Mouse (Mus musculus) megakaryocyte, embryonic 14.5 days (primary cell): ENCODE data around the gene Psme3. TPM values are rescaled to one million over a fixed set of nuclear protein-coding genes. Genes with fewer than 3 reads are reported as not detected.
A peak's percentile ranks its signal among the peaks of the same experiment; 100 is the strongest.

Experiments
- H3K27me3 ChIP-seq: replicated peaks from 2 replicates; pipeline ENCODE3; 2012; ENCODE audit warnings: inconsistent platforms
- H3K36me3 ChIP-seq: replicated peaks from 2 replicates; pipeline ENCODE3; 2012; ENCODE audit warnings: low read length, inconsistent platforms, mixed read lengths
- H3K4me1 ChIP-seq: 2 replicates; pipeline ENCODE4 v1.6.1; 2012; ENCODE audit warnings: inconsistent platforms
- H3K4me3 ChIP-seq: replicated peaks from 2 replicates; pipeline ENCODE3; 2012; ENCODE audit warnings: moderate library complexity, mild to moderate bottlenecking, inconsistent platforms
- H3K9me3 ChIP-seq: 2 replicates; pipeline ENCODE4 v1.6.1; 2012; ENCODE audit warnings: inconsistent platforms
- FLI1 ChIP-seq: IDR thresholded peaks from 2 replicates; pipeline ENCODE4 v1.6.1; 2012; ENCODE audit warnings: low read length, inconsistent platforms, mixed read lengths
- GATA1 ChIP-seq: IDR thresholded peaks from 3 replicates; pipeline ENCODE4 v1.6.1; 2012; ENCODE audit warnings: mixed read lengths, low read length, inconsistent platforms, borderline replicate concordance
- polyA plus RNA-seq: library from polyadenylated mRNA; stranded (reverse); fragments of >175 nt; gene quantifications from 2 replicates; pipeline ENCODE4 v1.2.3, GENCODE M21; 2012; ENCODE audit warnings: low replicate concordance; ENCODE audit not compliant: insufficient read depth

Psme3 gene
- polyA plus RNA-seq, result 32.6 and 45.1 TPM in 2 replicates

GRCm38 (mm10) chr11:101315665-101316500 lies at the start of gene Psme3:
TSS of gene Psme3 (plus strand) at chr11:101316213.
- Histone ChIP-seq H3K4me3 (peak within 1 kb of the TSS; percentile 100), H3K9me3 (no peaks in the 10 kb centered on the region), H3K27me3 (no peaks in the 10 kb centered on the region), H3K36me3 (peaks cover 33% of the 10 kb centered on the region), H3K4me1 (peaks cover 36% of the 10 kb centered on the region)
- TF ChIP-seq GATA1 (no peak; the same call in 2 of the 3 replicates), FLI1 (peak; percentile 30; the same call in 1 of the 2 replicates)

DNA sequence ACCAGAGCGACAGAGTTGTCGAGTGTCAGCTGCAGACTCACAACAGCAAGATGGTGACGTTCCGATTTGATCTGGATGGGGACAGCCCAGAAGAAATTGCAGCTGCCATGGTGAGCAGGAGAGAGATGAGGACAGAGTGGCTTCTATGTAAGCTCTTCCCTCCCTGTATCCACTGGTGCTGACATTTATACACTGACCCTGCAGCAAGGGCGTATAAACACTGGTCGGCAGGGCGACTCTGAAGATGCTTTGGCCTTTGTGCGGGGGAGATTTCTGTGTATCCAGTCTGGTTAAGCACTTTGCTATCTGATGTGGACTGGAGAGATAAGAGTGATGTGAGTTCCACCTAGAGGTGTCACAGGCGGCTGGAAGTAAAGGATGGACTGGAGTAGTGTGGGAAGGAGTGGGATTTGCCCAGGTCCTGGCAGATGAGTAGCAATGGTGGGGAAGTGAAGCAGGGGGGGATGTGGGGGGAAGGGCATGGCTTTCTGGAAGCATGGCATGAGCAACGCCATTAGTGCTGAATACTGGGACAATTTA lies 46.4 kb upstream of the Psme3 start:
- Histone ChIP-seq H3K9me3 (peaks cover 13% of the 10 kb centered on the region), H3K4me1 (peaks cover 44% of the 10 kb centered on the region), H3K27me3 (peaks cover 66% of the 10 kb centered on the region), H3K36me3 (peaks cover 10% of the 10 kb centered on the region), H3K4me3 (no peak overlapping the region)
- no peak for TF ChIP-seq FLI1
- TF ChIP-seq GATA1, result no peak

DNA sequence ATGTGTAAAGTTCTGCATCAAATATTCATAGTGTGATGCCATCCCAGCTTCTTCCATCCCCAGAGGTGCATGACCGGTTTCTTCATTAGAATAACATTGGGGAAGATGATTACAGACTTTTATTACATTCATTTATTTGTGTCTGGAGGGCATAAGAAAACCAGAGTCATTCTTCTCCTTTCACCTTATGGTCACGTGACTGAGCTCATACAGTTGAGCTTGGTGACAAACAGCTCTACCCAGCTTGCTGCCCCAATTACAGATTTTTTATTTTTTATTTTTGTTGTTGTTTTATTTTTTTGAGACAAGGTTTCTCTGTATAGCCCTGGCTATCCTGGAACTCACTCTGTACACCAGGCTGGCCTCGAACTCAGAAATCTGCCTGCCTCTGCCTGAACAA lies 43.6 kb upstream of the Psme3 start:
- Histone ChIP-seq H3K36me3 (peaks cover 26% of the 10 kb centered on the region), H3K27me3 (peaks cover 44% of the 10 kb centered on the region), H3K4me3 (no peak overlapping the region), H3K9me3 (peaks cover 5% of the 10 kb centered on the region), H3K4me1 (peaks cover 63% of the 10 kb centered on the region)
- no peak for TF ChIP-seq GATA1
- TF ChIP-seq FLI1, result no peak

- Histone ChIP-seq H3K36me3 (peaks cover 29% of the 10 kb centered on the region), H3K4me3 (peak overlapping the region; percentile 18), H3K27me3 (peaks cover 24% of the 10 kb centered on the region), H3K4me1 (peaks cover 70% of the 10 kb centered on the region), H3K9me3 (no peaks in the 10 kb centered on the region)
- no peak for TF ChIP-seq FLI1
Measured at GRCm38 (mm10) chr11:101275309-101275708, 40.7 kb upstream of the Psme3 start.

GRCm38 (mm10) chr11:101276319-101277070 lies 39.5 kb upstream of the Psme3 start:
- TF ChIP-seq FLI1 (no peak), GATA1 (no peak)
- H3K9me3 ChIP-seq, result no peaks in the 10 kb centered on the region
- peaks cover 58% of the 10 kb centered on the region for H3K4me1 ChIP-seq
- peaks cover 20% of the 10 kb centered on the region for H3K27me3 ChIP-seq
- H3K4me3 ChIP-seq, result no peak overlapping the region
- H3K36me3 ChIP-seq, result peaks cover 29% of the 10 kb centered on the region

DNA sequence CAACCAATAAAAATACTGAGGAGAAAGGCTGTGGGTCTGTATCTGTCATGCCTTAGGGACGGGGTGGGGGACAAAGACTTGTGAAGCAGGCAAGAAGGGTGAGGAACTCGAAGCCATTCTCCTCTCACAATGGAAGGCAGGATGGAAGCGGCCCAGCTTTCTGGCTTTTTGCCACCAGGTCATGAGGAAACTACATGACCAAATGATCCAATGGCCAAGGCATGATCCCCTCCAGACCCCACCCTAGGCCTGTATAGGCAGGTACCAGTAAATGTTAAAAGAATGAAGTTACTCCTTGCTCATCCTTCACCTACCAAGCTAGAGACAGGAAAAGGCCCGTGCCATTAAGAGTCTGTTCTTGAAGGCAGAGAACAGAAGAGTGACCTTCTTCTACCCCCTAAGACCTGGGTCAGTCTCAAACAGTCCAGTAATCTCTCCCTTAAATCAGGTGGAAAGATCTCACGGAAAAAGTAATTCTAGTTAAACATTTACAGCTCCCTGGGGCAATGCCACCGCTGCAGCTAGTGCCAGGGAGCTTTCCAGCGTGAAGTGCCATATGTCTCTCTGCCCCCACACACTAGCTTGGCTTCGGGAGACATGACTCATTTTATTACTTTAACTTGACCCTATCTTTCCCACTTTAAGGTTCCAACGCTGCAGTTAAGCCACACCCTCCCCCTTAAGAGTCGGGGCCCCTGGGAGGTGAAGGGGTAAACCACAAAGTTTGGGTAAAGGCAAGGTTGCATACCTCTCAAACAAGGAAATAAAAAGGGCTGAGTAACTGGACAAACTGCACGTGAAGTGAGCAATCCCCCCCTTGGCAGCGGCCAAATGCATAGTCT lies 38.4 kb upstream of the Psme3 start:
- peaks cover 57% of the 10 kb centered on the region for H3K4me1 ChIP-seq
- no peaks in the 10 kb centered on the region for H3K9me3 ChIP-seq
- peaks cover 15% of the 10 kb centered on the region for H3K27me3 ChIP-seq
- H3K4me3 ChIP-seq, result peak overlapping the region; percentile 98
- H3K36me3 ChIP-seq, result peaks cover 29% of the 10 kb centered on the region
- no peak for TF ChIP-seq FLI1
- no peak for TF ChIP-seq GATA1

DNA sequence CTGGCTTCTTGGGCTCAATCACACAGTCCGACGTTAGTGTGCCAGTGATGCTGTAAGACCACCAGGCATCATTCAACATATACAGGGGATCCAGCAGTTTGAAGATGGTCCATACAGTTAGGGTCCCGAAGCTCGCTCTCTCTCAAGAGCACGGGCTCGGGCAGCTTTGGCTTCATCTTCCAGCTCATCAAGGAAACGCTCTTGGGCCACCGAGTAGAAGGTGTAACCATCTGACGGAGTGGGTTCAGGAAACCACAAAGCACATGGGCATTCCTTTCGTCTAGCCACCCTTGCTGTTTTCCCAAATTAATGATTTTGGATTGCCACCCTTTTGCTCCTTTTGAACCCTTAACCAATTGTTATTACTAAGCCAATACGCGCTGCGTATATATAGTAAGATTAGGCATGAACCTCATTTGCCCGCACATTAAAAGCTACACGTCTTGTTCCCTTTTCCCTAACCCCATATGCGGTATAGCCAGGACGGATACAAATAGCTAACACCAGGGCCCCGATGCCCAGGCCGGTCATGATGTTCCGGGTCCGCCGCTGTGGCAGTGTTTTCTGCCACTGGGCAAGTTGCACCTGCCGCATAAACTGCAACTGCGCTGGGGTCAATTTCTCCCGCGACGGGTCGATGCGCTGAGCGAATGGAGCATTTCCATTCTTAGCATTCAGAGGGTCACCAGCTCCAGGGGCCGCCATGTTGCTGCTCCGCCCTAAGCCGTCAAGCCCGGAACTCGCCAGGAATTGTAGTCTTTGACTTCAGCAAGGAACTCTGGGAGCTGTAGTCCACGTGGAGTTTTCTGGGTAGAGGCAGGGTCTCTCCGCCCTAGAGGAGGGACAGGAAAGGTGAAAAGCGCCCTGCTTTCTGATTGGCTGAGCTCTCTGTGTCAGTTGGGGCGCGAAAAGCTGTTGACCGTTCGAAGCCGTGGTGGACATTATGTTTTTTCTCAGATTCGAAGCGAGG lies 37.5 kb upstream of the Psme3 start, which contains the start of the genes Cntd1 and Coa3:
Cntd1 (plus strand) TSS at position 790 of the 970 bp plus-strand sequence.
Coa3 (minus strand) TSS at position 892 of the 970 bp plus-strand sequence.
- Histone ChIP-seq H3K4me1 (peaks cover 55% of the 10 kb centered on the region), H3K4me3 (peak within 1 kb of the TSS; percentile 98), H3K36me3 (peaks cover 28% of the 10 kb centered on the region), H3K9me3 (no peaks in the 10 kb centered on the region), H3K27me3 (peaks cover 9% of the 10 kb centered on the region)
- TF ChIP-seq GATA1, result no peak

DNA sequence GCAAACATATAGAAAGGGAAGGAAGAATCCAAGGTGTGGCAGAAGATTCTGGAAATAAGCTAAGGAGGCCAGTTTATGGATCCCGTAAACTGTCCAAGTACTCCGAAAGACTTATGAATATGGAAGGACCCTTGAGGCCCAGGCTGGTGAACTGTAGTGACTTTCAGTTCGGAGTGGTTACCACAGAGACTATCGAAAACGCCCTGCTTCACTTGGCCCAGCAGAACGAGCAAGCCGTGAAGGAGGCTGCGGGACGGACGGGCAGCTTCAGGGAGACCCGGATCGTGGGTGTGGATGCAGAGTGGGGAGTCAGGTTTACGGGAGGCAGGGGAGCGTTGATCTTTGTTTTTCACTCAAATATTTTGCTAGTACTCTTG lies 36.8 kb upstream of the Psme3 start:
- TF ChIP-seq FLI1 (no peak), GATA1 (no peak)

More for the DNA sequence above, 36.8 kb upstream of the Psme3 start:
- peaks cover 49% of the 10 kb centered on the region for H3K4me1 ChIP-seq
- no peaks in the 10 kb centered on the region for H3K9me3 ChIP-seq
- peak overlapping the region; percentile 98 for H3K4me3 ChIP-seq
- peaks cover 26% of the 10 kb centered on the region for H3K36me3 ChIP-seq
- peaks cover 6% of the 10 kb centered on the region for H3K27me3 ChIP-seq
